Mouse (Mus musculus) thymus, postnatal 25 days (tissue): ENCODE results near the gene Zfp966.
"Not testable (repeated sequence)": the region's sequence is repeated elsewhere in the genome, so short reads cannot be mapped to it uniquely, and the experiment has no call there.

Experiments used
- DNase-seq: peaks from one replicate; pipeline ENCODE4 v3.0.0; 2022

Gene Zfp966

DNA sequence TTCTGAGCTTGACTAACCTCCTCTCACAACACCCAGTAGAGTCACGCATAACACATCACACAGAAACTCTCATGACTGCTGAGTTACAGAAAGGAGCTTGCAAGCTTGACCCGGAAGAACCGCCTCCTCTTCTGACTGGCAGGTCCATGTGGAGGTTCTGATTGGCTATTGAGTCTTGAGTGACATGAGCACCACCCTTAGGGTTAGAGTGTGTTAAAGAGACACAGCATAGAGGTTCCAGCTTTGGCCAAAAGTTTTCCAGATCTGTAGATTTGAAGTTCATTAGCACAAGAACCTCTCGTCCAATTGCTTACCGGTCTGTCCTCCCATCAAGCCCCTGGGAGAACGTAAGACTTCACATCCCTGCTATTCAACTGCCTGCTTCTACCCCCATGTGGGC lies at the start of gene Zfp966:
Gene Zfp966 (minus strand): TSS at position 101 of the 400 bp plus-strand sequence.
- DNase-seq, result not testable (repeated sequence)

GRCm38 (mm10) chr2:175965031-175965430 lies 34.1 kb upstream of the Zfp966 start, which contains the start of gene Gm2026:
Gene Gm2026, plus strand, starts transcription at chr2:175965331.
- not testable (repeated sequence) for DNase-seq

DNA sequence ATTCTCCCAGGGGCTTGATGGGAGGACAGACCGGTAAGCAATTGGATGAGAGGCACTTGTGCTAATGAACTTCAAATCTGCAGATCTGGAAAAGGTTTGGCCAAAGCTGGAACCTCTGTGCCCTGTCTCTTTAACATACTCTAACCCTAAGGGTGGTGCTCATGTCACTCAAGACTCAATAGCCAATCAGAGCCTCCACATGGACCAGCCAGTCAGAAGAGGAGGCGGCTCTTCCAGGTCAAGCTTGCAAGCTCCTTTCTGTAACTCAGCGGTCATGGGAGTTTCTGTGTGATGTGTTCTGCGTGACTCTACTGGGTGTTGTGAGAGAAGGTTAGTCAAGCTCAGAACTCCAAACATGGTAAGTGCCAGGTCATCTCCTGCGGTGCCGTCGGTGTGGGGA lies 61.9 kb downstream of the Zfp966 start, which contains the start of gene Gm6710:
Gene Gm6710 (plus strand): TSS at position 196 of the 400 bp plus-strand sequence.
- not testable (repeated sequence) for DNase-seq
